Mouse (Mus musculus): ENCODE measurements around the gene Hmgxb4. TPM values are rescaled to one million over a fixed set of nuclear protein-coding genes. Genes with fewer than 3 reads are reported as not detected.

The Hmgxb4 gene
- polyA plus RNA-seq, 1 experiment from 2014 or later = 51.2 TPM

GRCm38 (mm10) chr8:75055673-75056072 lies 62.5 kb downstream of the Hmgxb4 start:
- Histone ChIP-seq H3K9ac (no peak overlapping the region), H3K9me3 (replicated peaks) (no peaks in the 10 kb centered on the region), H3K4me3 (no peak overlapping the region), H3K27me3 (no peaks in the 10 kb centered on the region), H3K4me1 (peaks cover 4% of the 10 kb centered on the region; the same call in 1 of the 2 replicates), H3K27ac (no peak overlapping the region), H3K4me2 (no peak overlapping the region), H3K36me3 (ENCODE audit: poor library complexity, severe bottlenecking) (peaks cover 15% of the 10 kb centered on the region; the same call in 1 of the 2 replicates)
- no peak for ATAC-seq
- 95% methylated on average over 2 of the region's 2 CpGs for WGBS

GRCm38 (mm10) chr8:75060022-75060421 lies 66.9 kb downstream of the Hmgxb4 start:
- Histone ChIP-seq H3K4me1 (no peaks in the 10 kb centered on the region), H3K27ac (no peak overlapping the region), H3K4me3 (no peak overlapping the region), H3K4me2 (no peak overlapping the region), H3K36me3 (ENCODE audit: poor library complexity, severe bottlenecking) (peaks cover 18% of the 10 kb centered on the region; the same call in 1 of the 2 replicates), H3K9ac (no peak overlapping the region), H3K27me3 (no peaks in the 10 kb centered on the region), H3K9me3 (replicated peaks) (no peaks in the 10 kb centered on the region)
- 77% methylated on average over 6 of the region's 6 CpGs for WGBS
- ATAC-seq = no peak

GRCm38 (mm10) chr8:75060815-75061214 lies 67.7 kb downstream of the Hmgxb4 start:
- ATAC-seq = no peak
- H3K4me1 ChIP-seq = no peaks in the 10 kb centered on the region
- H3K9ac ChIP-seq = no peak overlapping the region
- peaks cover 18% of the 10 kb centered on the region; the same call in 1 of the 2 replicates for H3K36me3 ChIP-seq (ENCODE audit: poor library complexity, severe bottlenecking)
- no peak overlapping the region for H3K27ac ChIP-seq
- H3K4me2 ChIP-seq = no peak overlapping the region
- H3K27me3 ChIP-seq = no peaks in the 10 kb centered on the region
- no peak overlapping the region for H3K4me3 ChIP-seq
- WGBS = 83% methylated on average over 2 of the region's 2 CpGs
- no peaks in the 10 kb centered on the region for H3K9me3 ChIP-seq (replicated peaks)

- Histone ChIP-seq H3K27me3 (no peaks in the 10 kb centered on the region), H3K9me3 (replicated peaks) (no peaks in the 10 kb centered on the region), H3K4me2 (no peak overlapping the region), H3K36me3 (ENCODE audit: poor library complexity, severe bottlenecking) (peaks cover 6% of the 10 kb centered on the region; the same call in 1 of the 2 replicates), H3K4me1 (no peaks in the 10 kb centered on the region), H3K4me3 (no peak overlapping the region), H3K27ac (no peak overlapping the region), H3K9ac (no peak overlapping the region)
- 100% methylated on average over 3 of the region's 3 CpGs for WGBS
- no peak for ATAC-seq
Measured at GRCm38 (mm10) chr8:75063290-75063689, 70.1 kb downstream of the Hmgxb4 start.

- H3K36me3 ChIP-seq (ENCODE audit: poor library complexity, severe bottlenecking) = 0 out of 2 replicates have a peak, but pooled peaks cover 3% of the 10 kb centered on the region
- H3K4me3 ChIP-seq = no peak overlapping the region
- ATAC-seq = no peak
- H3K4me2 ChIP-seq = no peak overlapping the region
- no peaks in the 10 kb centered on the region for H3K27me3 ChIP-seq
- 89% methylated on average over 3 of the region's 3 CpGs for WGBS
- no peaks in the 10 kb centered on the region for H3K9me3 ChIP-seq (replicated peaks)
- no peak overlapping the region for H3K9ac ChIP-seq
- H3K27ac ChIP-seq = no peak overlapping the region
- no peaks in the 10 kb centered on the region for H3K4me1 ChIP-seq
Measured at GRCm38 (mm10) chr8:75064790-75065189, 71.6 kb downstream of the Hmgxb4 start.

- Histone ChIP-seq H3K27ac (no peak overlapping the region), H3K4me1 (no peaks in the 10 kb centered on the region), H3K36me3 (ENCODE audit: poor library complexity, severe bottlenecking) (no peaks in the 10 kb centered on the region), H3K4me2 (no peak overlapping the region), H3K4me3 (no peak overlapping the region), H3K9me3 (replicated peaks) (no peaks in the 10 kb centered on the region), H3K27me3 (no peaks in the 10 kb centered on the region), H3K9ac (no peak overlapping the region)
- WGBS = 84% methylated on average over 6 of the region's 6 CpGs
- ATAC-seq = no peak
Measured at GRCm38 (mm10) chr8:75067287-75067686, 74.1 kb downstream of the Hmgxb4 start.

GRCm38 (mm10) chr8:75070297-75070696 lies 77.1 kb downstream of the Hmgxb4 start:
- no peak for ATAC-seq
- Histone ChIP-seq H3K9me3 (replicated peaks) (no peaks in the 10 kb centered on the region), H3K27me3 (no peaks in the 10 kb centered on the region), H3K36me3 (ENCODE audit: poor library complexity, severe bottlenecking) (no peaks in the 10 kb centered on the region), H3K9ac (no peak overlapping the region), H3K4me3 (no peak overlapping the region), H3K4me1 (no peaks in the 10 kb centered on the region), H3K27ac (no peak overlapping the region), H3K4me2 (no peak overlapping the region)
- 78% methylated on average over 1 of the region's 1 CpGs for WGBS

GRCm38 (mm10) chr8:75071627-75072346 lies 78.6 kb downstream of the Hmgxb4 start:
- Histone ChIP-seq H3K4me3 (no peak overlapping the region), H3K36me3 (ENCODE audit: poor library complexity, severe bottlenecking) (no peaks in the 10 kb centered on the region), H3K27me3 (no peaks in the 10 kb centered on the region), H3K9me3 (replicated peaks) (no peaks in the 10 kb centered on the region), H3K4me2 (no peak overlapping the region), H3K27ac (no peak overlapping the region), H3K4me1 (no peaks in the 10 kb centered on the region), H3K9ac (no peak overlapping the region)
- ATAC-seq = peak; percentile 89
- 25% methylated on average over 4 of the region's 4 CpGs for WGBS

- ATAC-seq = no peak
- H3K36me3 ChIP-seq (ENCODE audit: poor library complexity, severe bottlenecking) = no peaks in the 10 kb centered on the region
- H3K27ac ChIP-seq = no peak overlapping the region
- no peaks in the 10 kb centered on the region for H3K9me3 ChIP-seq (replicated peaks)
- H3K4me2 ChIP-seq = no peak overlapping the region
- H3K9ac ChIP-seq = no peak overlapping the region
- 77% methylated on average over 1 of the region's 1 CpGs for WGBS
- no peaks in the 10 kb centered on the region for H3K27me3 ChIP-seq
- H3K4me3 ChIP-seq = no peak overlapping the region
- no peaks in the 10 kb centered on the region for H3K4me1 ChIP-seq
Measured at GRCm38 (mm10) chr8:75074876-75075275, 81.7 kb downstream of the Hmgxb4 start.

GRCm38 (mm10) chr8:75078215-75078614 lies 85.1 kb downstream of the Hmgxb4 start:
- Histone ChIP-seq H3K4me1 (no peaks in the 10 kb centered on the region), H3K9me3 (replicated peaks) (no peaks in the 10 kb centered on the region), H3K27me3 (peaks cover 3% of the 10 kb centered on the region; the same call in 1 of the 2 replicates), H3K4me3 (no peak overlapping the region), H3K9ac (no peak overlapping the region), H3K36me3 (ENCODE audit: poor library complexity, severe bottlenecking) (no peaks in the 10 kb centered on the region), H3K27ac (no peak overlapping the region), H3K4me2 (no peak overlapping the region)
- 88% methylated on average over 1 of the region's 1 CpGs for whole genome bisulfite sequencing
- no peak for ATAC-seq

- ATAC-seq = no peak
- no peak overlapping the region for H3K9ac ChIP-seq
- H3K27ac ChIP-seq = no peak overlapping the region
- 96% methylated on average over 9 of the region's 9 CpGs for WGBS
- H3K4me1 ChIP-seq = 0 out of 2 replicates have a peak, but pooled peaks cover 3% of the 10 kb centered on the region
- H3K4me3 ChIP-seq = no peak overlapping the region
- H3K9me3 ChIP-seq (replicated peaks) = no peaks in the 10 kb centered on the region
- H3K36me3 ChIP-seq (ENCODE audit: poor library complexity, severe bottlenecking) = no peaks in the 10 kb centered on the region
- H3K4me2 ChIP-seq = no peak overlapping the region
- peaks cover 3% of the 10 kb centered on the region; the same call in 1 of the 2 replicates for H3K27me3 ChIP-seq
Measured at GRCm38 (mm10) chr8:75078851-75079250, 85.7 kb downstream of the Hmgxb4 start.

Data from forebrain, embryonic 13.5 days (tissue).